Mouse (Mus musculus): Measurements from ENCODE around the gene Lcn2.

The Lcn2 gene

GRCm38 (mm10) chr2:32412742-32413531 lies 24.9 kb upstream of the Lcn2 start:
- no peak for DNase-seq

- DNase-seq, result no peak
Measured at GRCm38 (mm10) chr2:32411407-32411806, 23.4 kb upstream of the Lcn2 start.

GRCm38 (mm10) chr2:32408429-32409424 lies 20.7 kb upstream of the Lcn2 start:
- DNase-seq, result no peak

- no peak for DNase-seq
Measured at GRCm38 (mm10) chr2:32407144-32407824, 19.2 kb upstream of the Lcn2 start.

- DNase-seq, result peak; percentile 97
Measured at GRCm38 (mm10) chr2:32404663-32405062, 16.6 kb upstream of the Lcn2 start.

- DNase-seq, result no peak
Measured at GRCm38 (mm10) chr2:32396695-32397094, 8.6 kb upstream of the Lcn2 start.

GRCm38 (mm10) chr2:32395946-32396621 lies 8.0 kb upstream of the Lcn2 start:
- peak; percentile 91 for DNase-seq

- peak; percentile 93 for DNase-seq
Measured at GRCm38 (mm10) chr2:32395484-32395945, 7.5 kb upstream of the Lcn2 start, which contains the start of gene Ptges2. Gene Ptges2 (plus strand): TSS chr2:32395896.

GRCm38 (mm10) chr2:32394973-32395372 lies 6.9 kb upstream of the Lcn2 start:
- no peak for DNase-seq

GRCm38 (mm10) chr2:32392063-32392462 lies 4.0 kb upstream of the Lcn2 start:
- DNase-seq, result no peak

- no peak for DNase-seq
Measured at GRCm38 (mm10) chr2:32390871-32391270, 2.8 kb upstream of the Lcn2 start.

- DNase-seq, result no peak
Measured at GRCm38 (mm10) chr2:32389157-32389556, 1.1 kb upstream of the Lcn2 start.

GRCm38 (mm10) chr2:32382689-32383088 lies 5.4 kb downstream of the Lcn2 start:
- DNase-seq, result no peak

GRCm38 (mm10) chr2:32381775-32382223 lies 6.3 kb downstream of the Lcn2 start, which contains the start of gene 1110008P14Rik:
Gene 1110008P14Rik (minus strand): TSS chr2:32381938.
- peak; percentile 94 for DNase-seq

GRCm38 (mm10) chr2:32381141-32381774 lies 6.8 kb downstream of the Lcn2 start:
- DNase-seq, result peak; percentile 69

GRCm38 (mm10) chr2:32380001-32380500 lies 8.0 kb downstream of the Lcn2 start:
- DNase-seq, result no peak

- DNase-seq, result no peak
Measured at GRCm38 (mm10) chr2:32376963-32377362, 11.1 kb downstream of the Lcn2 start.

- no peak for DNase-seq
Measured at GRCm38 (mm10) chr2:32375317-32375940, 12.6 kb downstream of the Lcn2 start.

- no peak for DNase-seq
Measured at GRCm38 (mm10) chr2:32374191-32374590, 13.9 kb downstream of the Lcn2 start.

- no peak for DNase-seq
Measured at GRCm38 (mm10) chr2:32367315-32367714, 20.7 kb downstream of the Lcn2 start.

GRCm38 (mm10) chr2:32364121-32364520 lies 23.9 kb downstream of the Lcn2 start:
- no peak for DNase-seq
